Mouse (Mus musculus): ENCODE measurements around the gene Tcf12.

The Tcf12 gene

DNA sequence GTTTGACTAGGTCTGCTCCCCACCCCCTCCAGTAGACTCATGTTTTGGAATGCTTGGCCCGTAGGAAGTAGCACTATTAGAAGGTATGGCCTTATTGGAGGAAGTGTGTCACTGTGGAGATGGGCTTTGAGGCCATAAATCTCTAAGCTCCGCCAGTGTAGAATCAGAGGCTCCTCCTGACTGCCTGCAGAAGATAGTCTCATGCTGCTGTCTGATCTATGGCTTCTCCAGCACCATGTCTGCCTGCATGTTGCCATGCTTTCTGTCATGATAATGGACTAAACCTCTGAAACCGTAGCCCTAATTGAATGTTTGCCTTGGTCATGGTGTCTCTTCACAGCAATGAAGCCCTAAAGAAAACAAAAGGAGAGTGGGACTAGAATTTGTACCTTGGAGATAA, 26.7 kb downstream of the Tcf12 start:
- no peak for DNase-seq

DNA sequence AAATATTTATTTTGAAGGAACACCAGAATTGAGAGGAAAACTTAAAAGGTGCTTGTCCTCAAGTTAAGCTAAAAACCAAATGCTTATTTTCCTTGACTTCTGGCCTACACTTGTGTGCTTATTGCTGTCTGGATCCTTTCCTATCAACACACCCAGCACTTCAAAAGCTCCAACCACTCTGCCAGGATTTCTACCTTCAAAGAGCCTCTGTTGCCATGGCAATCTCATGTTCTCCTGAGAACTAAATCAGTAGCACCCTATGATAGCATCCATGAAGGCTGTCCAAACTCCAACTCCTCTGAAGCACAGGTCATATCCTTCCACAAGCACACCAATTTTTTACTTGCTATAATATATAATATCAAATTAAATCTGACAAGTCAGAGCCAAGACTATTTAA, 27.5 kb downstream of the Tcf12 start:
- no peak for DNase-seq

DNA sequence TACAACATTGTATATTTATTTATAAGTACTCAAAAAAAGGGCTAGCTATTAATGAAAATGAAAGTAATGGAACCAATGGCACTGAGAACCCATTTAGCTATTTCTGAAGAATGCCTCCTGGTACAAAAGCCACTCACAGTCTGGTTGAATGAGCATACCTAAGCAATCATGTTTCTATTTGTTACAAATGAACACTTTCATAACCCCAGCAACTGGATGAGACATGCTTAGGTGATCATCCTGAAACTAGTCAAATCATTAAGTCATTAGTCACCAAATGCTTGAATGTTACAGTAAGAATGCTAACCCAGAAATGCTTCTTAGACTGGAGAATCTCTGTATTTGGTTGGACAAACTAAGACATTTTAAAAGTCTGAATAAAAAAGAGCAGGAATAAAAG, 35.5 kb downstream of the Tcf12 start:
- DNase-seq: no peak

DNA sequence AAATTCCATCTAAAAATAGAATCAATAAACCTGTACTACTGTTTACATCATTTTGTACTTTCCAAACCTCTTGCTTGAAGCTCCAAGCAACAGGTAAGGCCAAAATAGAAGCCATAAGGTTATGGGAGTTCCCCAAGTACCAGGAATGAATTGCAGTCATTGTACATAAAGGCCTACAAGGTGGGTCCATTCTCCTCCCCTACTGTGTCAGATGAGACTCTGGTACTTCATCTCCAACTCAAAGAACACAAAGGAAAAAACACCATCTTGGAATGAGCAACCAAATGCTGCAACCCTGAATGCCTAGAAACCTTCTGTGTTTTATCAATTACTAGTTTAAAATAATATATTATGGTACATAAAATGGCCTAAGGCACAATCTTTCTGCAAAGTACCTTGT, 45.5 kb downstream of the Tcf12 start:
- DNase-seq: no peak

DNA sequence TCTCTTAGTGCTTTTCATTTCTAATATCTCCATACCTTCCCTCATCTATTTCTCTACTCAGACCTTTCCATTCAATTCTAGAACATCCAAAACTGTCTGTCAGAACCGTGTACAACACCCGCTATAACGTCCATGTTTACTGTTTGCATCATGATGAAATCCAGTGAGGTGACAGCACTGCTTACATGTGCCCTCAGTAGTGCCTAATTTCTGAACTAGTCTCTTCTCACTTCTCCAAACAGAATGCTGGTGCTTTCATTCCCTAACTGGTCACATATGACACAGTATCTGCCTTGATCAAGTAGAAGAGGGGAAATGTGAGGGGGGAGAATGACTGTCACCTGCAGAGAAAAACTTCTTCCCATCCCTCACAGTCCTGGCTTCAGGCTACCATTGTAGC, 58.5 kb downstream of the Tcf12 start:
- DNase-seq: no peak

DNA sequence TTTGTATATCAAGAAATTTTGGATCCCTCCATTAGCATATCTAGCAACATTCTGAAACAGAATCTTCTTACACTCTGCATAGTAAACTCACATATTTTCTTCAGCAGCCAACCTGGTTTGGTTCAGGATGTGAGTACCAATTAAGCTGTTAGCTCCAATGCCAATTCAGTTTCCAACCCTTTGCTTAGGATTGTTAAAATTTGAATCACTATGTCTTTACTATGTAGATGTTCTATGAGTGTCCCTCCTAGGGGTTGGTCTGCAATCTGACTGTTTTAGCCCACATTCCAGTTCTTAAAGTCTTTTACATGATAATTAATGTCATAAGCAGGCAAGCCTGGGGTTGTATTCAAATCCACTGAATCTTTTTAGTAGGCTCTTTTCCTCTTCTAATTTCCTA, 71.5 kb downstream of the Tcf12 start:
- no peak for DNase-seq

DNA sequence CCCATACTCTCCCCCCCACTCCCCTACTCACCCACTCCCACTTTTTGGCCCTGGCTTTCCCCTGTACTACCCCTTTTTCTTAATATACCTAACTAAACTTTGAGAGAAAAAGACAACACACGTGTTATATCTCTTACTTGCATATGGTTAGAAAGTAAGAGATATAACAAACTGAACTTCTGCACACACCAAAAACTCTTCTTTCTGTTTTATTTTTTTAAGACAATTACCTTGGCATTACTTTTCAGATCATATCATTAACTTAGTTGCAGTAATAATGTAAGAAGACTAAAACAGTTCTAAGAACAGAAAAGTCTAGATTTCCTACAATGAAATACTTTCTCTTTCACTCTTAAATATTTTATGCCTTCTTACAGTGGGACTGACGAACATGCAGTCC, 72.3 kb downstream of the Tcf12 start:
- DNase-seq: no peak

DNA sequence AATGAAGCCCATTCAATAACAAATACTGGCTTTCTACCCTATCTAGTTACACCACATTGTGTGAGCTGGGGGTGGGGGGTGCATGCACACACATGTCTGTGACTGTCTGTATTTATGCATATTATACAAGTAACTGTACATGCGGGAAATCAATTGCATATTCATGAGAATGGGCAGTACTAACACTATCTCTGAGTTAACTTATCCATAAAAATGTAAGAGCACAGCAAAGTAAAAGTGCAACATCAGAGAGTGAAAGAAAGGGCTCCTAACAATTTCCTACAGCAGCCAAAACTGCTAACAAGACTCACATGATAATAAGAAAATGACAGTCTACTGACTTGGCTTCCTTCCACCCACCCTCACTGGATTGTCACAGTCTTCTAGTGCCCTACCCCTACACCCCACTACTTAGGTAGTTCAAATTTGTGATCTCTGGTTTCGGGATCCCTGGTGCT, 74.6 kb downstream of the Tcf12 start:
- DNase-seq: no peak

DNA sequence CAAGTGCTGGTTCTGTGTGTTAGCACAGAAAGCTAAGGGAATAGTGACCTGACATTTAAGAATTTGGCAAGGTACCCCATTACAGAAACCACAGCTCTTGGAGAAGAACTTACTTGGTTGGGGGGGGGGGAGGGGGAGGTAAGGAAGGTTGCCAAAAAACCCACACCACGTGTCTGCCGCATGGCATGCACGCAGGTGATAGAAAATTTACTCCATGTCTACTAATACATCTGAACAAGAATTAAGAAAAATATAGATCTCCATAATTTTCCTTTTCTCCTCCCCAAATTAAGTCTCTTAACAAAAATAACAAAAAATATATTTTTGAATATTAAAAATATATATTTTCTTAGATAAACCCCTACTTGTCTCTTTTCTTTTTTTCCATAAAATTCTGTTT, 75.4 kb downstream of the Tcf12 start:
- DNase-seq: no peak

DNA sequence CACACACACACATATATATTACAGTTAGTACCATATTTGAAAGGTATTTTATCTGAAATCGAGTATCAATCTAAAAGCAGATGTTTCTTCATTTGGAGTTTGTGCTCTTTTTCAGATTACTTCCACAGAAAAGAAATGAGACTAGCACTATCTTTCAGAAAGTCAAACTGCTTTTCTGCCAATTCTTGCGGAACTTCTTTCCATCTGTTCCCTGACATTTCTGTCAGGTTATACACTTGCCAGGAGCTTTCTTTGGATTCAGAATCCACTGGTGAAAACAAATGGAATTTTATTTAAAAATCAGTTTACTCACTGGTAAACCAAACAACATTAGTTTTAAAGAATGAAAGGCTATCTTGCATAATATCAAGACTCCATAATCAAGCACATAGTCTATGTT, 78.4 kb downstream of the Tcf12 start:
- DNase-seq: no peak

DNA sequence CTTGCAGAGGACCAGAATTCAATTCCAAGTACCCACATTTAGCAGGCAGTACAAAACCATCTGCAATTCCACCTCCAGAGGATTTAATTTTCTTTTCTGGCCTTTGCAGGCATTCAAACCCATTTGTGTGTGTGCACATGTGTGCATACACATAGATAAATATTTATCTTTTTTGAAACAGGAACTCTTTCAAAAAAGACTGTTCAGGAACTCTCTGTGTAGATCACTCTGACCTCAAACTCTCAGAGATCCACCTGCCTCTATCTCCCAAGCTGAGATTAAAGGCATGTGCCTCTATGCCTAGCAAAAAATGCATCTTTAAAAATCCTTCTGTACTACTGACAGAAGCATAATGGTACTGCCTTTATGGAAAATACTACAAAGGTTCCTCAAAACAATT, 81.4 kb downstream of the Tcf12 start:
- no peak for DNase-seq

DNA sequence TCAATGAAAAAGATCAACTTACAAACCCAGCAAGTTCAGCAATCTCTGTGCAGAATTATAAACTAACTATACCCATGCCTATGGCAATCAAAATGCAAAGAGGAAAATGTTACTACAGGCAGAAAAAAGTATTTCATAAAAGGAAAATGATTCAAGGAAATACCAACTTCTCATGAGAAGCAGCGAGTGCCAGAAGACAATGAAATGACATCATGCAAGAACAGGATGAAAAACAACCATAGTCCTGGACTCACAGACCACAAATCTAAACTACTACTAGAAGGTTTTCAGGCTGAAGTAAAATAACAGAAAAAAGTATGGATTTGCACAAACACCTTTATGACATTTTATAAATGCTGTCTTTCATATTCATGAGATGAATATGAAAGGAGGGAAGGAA, 82.1 kb downstream of the Tcf12 start:
- no peak for DNase-seq

DNA sequence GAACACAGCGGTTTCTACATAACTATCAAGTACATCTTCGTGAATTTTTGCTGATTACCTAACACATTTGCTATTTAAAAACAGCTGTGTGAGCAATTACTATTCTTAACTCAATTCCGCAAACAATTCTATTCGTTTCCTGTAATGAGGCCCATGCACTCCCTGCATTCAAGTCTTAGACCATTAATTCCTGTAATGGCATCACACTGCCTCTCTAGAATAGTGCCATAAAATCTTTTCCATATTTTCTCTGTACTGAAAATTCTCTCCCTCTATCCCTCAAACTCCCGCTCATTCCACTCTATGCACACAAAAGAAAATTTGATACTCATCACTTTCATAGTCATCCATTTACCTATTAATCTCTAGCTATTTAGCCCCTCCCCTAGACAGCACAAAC, 88.4 kb downstream of the Tcf12 start:
- no peak for DNase-seq

DNA sequence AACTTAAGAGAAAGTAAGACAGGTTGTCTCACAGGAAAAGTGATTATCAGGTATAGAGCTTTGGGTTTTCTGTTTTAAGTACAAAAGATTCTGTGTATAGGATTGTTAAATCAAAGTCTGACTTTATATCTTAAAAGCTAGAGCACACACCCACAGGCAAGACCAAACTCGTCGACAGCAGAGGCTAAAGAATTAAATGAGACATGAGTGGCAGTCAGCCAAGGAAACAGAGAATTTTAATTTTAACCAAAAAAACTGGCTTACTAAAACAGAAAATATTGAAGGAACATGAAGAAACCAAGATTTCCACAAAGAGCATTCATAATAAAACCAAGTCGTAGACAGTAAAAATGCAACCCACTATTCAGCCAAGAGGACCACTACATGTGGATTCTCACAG, 90.2 kb downstream of the Tcf12 start:
- no peak for DNase-seq

DNA sequence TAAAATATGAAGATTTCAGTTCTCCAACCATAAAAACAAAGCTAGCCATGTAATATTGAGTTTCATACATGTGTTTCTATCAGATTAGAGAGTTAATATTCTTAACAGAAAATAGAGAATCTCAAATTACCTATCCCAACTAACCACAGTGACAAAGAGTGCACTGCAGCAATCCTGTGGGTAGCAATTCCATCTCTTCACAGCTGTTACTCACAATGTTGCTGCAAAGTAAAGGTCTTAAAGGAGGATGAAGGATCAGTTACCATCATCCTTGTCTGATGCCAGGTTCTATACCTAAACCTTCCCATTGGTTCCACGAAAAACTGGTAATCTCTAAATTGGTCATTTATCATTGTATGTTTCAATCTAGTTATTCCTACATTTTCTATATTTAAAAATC, 95.7 kb downstream of the Tcf12 start:
- no peak for DNase-seq

DNA sequence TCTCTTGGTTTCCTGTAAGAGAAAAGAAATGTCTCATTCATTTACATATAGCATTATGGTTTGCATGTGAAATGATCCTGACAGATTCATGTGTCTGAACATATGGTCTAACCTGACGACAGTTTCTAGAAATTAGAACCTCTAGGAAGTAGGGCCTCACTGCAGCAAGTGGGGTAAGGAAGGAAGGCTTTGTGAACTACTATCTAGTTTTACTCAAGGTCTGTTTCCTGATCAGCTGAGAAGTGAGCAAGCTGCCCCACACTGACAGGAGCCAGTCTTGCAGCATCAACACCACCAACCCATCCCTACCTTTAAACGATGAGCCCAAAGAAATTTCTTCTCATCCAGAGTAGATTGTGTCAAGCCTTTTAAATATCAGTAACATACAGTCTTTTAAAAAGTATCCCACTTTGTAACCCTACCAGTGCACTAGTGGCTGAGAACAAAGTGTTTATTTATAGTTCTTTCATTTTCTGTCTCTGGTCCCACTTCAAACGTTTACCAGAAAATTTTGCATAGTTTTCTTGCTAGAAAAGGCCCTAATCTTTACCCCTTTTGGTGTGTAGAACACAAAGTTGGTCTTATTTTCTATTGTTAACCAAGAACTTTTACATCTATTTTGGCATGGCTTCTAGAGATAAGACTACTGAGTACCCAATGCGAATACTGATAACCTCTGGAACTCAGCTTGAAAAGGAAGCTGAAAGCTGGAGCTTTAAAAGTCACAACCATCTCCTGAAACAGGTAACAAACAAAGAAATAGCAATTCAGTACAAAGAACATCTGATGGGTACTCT, 96.9 kb downstream of the Tcf12 start:
- DNase-seq: no peak

DNA sequence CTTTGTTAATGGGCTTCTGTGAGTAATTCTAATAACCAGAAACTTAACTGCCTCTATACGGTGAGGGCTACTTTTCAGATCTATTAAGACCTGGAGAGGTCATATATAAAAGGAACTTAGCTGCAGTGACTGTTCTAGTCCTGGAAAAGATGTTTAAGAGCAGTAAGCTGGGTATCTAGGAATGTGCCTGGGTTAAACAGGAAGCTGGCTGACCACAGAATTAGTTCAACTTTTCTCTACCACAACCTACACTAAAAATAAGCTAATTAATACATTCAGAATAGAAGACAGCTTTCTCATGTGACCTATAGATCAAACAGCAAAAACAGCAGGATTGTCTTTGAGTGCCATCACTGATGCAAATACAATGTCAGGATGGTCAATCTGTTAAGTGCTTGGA, 98.1 kb downstream of the Tcf12 start:
- no peak for DNase-seq

DNA sequence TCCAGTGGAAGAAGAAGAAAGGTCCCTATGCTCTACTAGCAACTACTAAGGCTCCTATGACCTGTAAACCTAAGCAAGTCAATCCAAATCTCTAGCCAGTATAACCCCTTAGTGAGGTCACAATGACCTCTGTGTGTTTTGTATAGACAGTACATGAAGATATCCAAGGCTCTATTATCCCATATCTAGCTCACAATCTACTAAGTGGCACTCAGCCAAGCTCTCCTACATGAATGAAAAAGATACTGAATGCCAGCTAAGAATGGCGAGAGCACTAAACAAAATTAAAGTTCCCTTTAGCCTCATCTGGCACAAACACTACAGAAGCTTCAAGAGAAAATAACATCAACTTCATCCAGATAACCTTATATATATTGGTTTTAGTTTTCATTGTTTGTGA, 103.0 kb downstream of the Tcf12 start:
- peak in 1 of 2 experiments; percentile 8 for DNase-seq

DNA sequence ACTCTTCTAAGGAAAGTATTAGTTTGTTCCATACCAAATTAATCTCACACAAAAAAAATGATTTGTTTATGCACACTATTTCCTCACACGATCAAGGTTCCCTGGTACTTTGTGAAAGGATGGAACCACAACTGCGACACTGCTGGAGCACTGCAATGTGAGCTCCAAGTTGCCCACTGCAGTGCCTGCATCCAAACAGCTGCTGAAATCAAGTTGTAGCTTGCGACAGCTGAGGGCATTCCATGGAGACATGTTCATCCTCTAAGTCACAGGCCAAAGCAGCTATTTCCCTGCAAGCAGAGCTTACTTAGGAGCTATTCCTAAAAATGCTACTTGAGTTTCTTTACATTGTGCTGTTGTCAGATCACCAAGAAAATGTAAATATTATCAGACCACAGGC, 120.5 kb downstream of the Tcf12 start:
- no peak for DNase-seq

DNA sequence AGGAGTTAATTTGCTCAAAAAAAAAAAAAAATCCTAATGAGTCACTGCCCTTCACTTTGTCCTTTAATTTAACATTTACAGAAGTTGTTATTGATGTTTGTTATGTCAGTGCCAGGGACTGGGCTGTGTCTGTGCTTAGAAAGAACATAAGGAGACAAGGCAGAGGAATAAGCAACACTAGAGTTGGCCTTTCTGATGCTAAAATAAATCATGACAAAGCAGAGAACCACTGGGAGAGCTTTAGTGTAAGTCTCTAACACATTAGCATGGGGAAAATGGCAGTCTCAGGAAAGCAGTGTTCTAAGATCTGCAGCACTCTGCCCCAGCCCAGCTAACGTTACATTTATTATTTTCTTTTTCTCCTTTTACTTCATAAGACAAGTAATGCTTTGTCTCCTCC, 121.3 kb downstream of the Tcf12 start:
- no peak for DNase-seq

DNA sequence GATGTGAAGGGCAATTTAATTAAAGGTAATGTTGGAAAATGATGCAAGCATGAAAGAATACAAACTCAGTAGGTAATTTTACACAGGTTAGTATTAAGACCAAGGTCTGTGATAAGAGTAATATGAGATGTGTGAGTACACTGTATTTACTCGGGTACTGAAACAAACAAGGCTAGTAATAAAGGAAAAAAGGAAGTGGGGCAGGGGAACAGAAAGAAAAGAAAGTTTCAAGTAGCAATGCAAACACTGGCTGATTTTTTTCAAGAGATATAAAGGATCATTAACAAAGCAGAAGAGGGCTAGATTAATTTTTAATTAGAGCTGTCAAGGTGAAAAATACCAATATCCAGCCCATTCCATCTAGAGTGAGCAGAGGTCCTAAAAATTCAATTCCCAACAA, 122.0 kb downstream of the Tcf12 start:
- no peak for DNase-seq

DNA sequence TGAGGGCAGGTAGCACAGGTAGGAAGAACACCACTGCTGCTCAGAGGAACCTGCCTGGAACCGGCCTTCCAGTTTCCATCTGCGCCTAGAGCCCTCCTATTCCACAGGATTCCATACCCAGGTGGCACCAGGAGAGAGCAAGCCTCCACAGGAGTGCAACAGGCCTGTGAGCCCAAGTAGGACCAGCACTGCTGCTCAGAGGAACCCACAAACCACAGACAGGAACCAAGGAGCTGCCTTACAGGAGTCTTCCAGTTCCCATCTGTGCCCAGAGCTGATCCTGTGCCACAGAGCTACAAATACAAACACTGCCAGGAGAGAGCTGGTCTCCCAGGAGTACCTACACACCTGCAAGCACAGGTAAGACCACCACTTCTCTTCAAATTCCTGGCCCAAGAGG, 125.0 kb downstream of the Tcf12 start:
- DNase-seq: no peak

DNA sequence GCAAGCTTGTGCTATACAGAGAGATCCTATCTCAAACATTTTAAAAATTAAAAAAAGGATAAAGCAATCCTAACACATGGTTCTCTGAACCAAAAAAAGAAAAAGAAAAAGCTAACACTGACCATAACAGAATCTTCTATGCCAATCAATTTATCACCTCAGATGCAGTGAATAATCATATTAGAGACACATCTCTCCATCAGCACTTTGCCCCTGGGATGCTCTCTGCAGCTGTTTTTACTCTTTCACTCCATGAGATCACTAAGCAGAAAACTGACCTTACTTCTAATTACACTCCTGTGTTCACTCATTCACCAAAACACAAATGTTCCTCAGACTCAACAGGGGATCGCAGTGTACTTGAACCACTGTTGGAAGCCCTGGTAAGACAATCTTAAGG, 128.8 kb downstream of the Tcf12 start:
- DNase-seq: no peak

DNA sequence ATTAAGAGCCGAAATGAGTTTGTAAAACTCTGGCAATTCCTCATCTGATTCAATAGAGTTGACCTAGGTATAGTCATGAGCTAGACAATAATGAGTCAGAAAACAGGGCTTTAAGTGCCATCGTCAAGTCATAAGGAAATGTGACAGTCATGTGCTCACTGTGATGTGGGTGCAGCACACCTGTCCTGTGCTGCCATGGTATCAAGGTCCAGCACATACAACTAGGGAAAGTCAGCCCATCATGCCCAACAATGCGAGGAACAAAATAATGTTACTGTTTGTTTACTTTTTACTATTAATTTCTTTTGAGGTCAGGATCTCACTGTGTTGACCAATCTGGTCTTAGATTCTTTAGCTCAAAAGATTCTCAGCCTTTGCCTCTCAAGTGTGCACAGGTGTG, 130.6 kb downstream of the Tcf12 start:
- no peak for DNase-seq

DNA sequence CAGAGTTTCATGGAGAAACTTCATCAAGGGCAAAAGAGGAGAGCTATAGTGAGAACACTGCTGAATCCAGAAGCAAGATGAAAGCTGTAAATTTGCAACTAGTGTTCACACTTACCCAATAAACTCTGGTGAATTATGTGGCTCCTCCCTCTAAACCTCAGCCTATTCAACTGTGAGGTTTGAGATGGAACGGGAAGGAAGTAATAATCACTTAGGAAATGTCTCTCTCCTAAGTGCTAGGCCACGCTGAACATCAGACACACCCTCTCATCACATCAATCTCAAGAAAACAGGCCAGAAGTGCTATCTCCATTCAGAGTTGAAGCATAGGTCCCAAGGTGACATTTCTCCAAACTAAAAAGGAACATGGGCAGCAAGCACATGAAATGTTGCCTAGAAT, 131.1 kb downstream of the Tcf12 start:
- no peak for DNase-seq

DNA sequence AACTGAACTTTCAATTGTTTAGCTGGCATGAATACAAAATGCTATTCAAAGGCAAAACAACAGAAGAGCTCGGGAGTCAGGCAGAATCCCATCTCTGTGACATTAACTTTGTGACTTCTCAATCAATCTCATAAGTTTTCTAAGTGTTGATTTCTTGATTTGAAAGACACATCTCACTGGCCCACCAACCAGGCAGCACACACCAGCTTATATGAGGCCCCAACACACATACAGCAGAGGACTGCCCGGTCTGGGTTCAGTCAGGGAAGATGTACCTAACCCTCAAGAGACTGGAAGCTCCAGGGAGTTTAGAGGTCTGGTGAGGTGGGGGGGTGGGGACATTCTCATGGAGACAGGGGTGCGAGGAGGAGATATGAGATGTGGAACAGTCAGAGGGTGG, 132.8 kb downstream of the Tcf12 start:
- no peak for DNase-seq

All from cerebellum, adult 18-20 months (tissue).